Mouse (Mus musculus): ENCODE results near the gene Lrrc51.

Gene Lrrc51

DNA sequence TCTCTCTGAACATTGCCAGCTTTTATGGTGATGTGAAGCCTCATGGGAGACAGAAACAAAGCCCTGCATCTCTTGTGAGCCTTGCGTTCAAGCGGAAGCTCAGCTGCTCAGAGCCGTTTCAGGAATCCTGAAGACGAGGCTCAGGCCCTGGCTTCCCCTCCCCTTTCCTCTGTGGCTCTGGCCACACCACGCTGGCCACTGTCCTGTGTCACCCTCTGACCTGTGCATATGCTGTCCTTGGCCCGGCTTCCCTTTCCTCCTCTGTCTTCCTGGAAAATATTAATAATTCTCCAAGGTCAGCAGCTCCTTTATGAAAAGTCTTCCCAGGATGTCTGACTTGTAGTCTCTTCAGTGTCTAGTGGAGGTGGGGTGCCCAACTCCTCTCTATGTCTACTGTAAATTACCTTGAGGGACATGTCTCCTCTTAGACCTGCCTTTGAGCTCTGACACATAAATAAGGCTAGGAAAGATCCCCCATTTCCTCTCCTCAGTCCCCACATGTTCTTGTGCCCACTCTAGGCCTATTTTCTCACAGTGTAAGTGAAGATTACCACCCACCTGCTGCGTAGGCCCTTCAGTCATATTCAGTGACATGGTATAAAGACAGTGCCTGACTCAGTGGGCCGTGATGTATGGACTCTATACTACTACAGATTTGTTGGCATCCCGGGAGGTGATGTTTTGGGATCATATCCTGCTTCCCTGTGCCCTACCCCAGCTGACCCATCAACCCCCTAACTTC lies 51.1 kb downstream of the Lrrc51 start:
- peak; percentile 71 for DNase-seq

DNA sequence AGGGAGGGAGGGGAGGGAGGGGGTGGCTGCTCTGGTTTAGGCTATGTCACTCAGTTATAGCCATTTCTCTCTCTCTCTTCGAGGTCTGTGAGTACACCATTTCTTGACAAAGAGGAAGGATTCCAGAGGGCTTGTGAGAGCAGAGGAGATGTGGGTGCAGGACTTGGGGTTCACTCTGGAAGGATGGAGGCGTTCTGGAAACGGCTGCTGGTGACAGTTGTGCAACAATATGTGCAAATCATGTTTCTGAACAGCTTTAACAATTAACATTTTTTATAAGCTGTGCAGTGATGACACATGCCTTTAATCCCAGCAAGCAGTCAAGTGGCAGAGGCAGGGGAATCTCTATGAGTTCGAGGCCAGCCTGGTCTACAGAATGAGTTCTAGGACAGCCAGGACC lies 52.8 kb downstream of the Lrrc51 start:
- DNase-seq, result no peak

DNA sequence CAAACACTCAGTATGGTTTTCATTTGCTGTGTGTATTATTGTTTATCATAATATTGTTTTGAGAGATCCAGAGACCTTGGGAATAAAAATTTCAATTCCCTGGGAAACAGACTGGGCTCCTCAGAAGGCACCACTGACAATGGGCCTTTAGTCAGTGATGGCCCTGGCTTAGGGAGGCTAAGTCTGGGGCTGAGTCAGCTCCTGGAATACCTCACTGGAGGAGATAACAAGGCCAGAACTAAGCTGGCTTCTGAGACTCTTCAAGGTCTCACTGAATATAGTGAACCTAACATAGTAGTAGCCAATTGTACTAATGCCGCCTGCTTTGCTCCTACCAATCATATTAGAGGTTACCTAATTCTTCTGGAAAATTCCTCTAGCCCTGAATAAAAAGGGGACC lies 57.7 kb downstream of the Lrrc51 start:
- no peak for DNase-seq

DNA sequence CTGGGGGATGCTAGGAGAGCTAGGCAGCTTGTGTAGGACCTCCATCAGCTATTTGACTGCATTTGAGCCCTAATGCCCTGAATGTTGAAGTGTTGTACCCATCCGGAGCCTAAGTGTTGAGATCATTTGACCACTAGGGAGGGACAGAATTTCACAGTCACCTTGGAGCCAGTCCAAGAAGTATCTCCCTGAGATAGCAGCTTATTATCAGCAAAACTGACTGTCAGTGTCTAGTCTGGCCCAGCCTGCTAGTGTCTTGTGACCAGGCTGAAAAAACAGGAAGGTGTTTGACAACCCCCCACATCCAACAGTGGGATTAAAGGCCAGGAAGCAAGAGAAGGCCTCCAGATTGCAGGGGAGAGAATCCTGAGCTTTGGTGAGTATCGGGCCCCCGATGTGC lies 62.4 kb downstream of the Lrrc51 start:
- peak; percentile 27 for DNase-seq

DNA sequence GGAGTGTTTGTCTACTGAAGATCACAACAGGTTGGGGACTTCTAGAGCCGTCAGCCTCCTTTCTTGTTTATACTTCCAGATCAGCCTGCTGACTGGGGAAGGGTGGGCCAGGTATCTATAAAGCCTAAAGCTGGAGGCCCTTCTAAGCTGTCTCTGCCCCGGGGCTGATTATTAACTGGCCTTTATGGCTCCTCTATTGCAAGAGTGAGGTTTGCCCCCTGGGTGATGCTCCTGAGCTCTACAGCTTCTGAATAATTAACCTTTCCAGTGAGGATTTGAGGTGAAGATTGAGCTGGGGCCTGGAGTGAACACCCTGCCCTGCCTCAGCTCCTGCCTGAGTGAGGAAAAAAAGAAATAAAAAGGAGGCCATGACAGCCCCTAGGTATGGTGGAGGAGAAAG lies 63.1 kb downstream of the Lrrc51 start, which contains the start of gene Folr1:
Gene Folr1, minus strand, starts transcription at position 160 of the 400 bp plus-strand sequence.
- peak; percentile 66 for DNase-seq

DNA sequence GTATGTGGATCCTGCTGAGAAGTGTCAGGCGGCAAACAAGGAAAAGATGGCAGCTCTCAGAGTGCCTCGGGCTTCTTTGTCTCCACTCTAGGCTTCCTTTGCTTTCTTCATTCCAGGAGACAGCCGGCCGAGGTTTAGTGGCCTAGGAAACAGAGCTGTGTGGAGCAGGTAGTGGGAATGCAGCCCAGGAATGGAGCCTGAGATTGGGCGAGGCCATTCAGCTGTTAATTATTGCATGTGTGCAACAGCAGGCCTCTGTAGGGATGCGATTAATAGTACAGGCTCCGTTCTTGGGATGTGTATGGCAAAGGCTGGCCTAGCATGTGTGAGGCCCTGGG lies 64.6 kb downstream of the Lrrc51 start:
- peak; percentile 19 for DNase-seq

DNA sequence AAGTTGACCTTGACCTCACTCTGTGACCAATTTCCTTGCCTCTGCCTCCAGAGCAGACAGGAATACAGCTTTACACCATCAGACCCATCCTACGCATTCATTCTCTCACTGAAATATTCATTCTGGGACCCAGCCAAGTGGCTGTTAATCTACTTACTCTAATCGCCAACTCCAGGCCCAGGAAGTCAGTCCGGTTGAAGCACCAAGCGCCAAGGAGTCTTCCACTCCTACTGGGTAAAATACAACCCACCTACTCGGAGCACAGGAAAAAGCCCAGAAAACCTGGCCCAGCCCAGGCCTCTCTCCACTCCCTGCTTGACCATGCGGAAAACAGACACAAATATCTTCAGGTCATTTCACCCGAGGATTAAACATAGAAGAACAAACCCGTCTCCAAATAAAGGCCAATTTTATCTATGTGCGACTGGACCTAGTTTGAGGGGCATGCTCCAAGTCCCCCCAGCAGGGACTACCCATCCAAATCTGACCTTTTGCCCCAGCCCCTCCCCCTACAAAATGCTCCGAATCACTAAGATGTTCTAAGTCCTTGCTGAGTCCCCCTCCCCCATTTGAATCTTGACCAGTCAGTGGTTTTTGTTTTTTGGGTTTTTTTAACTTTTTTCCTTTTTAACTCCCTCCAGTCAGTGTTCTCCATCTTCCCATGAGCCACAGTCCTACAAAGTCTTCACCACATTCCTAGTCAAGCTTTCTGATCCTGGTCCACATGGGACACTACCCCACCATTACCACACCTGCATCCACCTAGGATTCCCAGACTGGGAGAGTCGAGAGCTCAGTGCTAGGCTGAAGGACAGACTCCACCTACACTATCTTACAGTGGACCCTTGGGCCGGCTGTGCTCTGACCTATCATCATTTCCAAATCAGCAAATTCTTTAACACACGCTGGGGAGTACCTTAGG lies 65.2 kb downstream of the Lrrc51 start:
- peak; percentile 60 for DNase-seq

DNA sequence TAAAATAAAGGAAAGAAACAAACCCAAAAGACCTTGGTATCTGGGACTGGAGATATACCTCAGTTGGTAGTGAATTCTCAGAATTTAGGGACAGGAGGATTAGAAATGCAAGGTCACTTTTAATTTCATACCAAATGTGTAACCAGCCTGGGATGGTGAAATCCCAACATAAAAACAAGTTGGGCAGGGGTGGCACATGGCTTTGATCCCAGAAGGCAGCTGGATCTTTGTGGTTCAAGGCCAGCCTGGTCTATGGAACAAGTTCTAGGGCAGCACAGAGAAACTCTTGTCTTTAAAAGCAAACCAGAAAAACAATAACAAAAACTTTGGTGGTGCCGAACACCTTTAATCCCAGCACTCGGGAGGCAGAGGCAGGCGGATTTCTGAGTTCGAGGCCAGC lies 66.2 kb downstream of the Lrrc51 start:
- no peak for DNase-seq

DNA sequence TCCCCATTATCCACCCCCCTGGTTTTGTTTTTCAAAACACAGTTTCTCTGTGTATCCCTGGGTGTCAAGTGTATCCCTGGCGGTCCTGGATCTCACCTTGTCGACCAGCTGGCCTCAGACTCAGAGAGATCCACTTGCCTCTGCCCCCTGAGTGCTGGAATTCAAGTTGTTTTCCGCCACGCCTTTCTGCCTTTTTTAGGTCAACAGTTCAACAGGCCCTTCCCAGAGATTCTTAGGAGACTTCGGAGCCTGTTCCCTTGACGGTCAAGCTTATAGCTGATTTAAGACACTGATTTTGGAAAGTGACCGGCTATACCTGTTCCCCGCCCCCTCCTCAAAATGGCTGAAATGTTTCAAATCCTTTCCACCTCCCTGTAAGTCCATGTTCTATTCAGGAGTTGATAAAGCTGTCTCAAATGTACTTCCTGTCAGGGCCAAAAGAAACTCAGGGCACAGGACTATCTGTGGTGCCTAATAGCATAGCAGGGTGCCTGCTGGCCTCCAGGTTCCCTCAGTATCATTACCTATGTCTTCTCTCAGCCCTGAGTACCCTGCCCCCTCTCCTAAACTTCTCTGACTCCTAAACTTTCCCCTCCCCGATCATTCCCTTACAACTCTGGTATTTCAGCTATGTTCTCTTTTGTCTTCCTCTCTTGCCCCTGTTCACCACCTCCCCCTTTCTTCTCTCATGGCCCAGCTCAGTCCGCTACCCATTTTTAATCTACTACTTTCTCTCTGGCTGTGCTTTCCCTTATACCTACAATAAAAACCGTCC lies 67.0 kb downstream of the Lrrc51 start:
- no peak for DNase-seq

DNA sequence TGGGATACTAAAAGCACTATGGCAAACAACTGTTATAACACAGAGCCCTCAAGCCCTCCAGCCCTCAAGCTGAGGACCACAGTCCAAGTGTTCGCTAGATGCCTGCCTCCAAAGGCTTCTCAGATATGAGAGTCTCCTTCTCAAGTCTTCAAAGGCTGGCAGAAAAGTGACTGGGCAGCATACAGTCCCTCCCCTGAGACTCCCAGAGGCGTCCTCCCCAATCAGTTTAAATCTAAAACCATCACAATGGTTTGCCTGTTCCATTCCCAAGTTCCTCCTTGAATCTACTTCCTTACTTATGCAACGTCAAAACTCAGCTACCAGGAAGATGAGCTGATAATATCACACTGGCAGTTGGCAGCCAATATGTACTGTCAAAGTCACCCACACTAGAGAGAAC lies 70.3 kb downstream of the Lrrc51 start, which contains the start of gene Anapc15:
Gene Anapc15, plus strand, starts transcription at position 301 of the 400 bp plus-strand sequence.
- DNase-seq, result no peak

All from kidney, postnatal 10 days (tissue).